Mouse (Mus musculus) ovary, adult 18-20 months (tissue): ENCODE data around the gene Smyd1.

Experiments
- DNase-seq: peaks from one replicate; pipeline ENCODE4 v3.0.0; 2022; ENCODE audit warnings: low spot score, mixed read lengths

Gene Smyd1

DNA sequence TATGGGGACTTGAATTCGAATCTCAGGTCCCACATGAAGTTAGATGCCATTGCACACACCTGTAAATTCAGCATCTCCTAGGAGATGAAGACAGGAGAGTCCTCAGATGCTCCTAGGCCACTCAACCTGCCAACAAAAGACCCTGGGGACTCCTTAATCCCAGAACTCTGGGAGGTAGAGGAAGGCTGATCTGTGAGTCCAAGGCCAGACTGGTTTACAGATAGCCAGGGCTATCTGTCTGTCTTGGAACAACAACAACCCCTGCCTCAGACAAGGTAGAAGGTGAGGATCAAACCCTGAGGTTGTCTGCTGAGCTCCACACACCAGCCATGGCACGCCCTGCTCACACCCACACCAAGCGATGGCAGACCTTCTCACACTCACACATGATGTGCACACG, 62.9 kb downstream of the Smyd1 start:
- no peak for DNase-seq

DNA sequence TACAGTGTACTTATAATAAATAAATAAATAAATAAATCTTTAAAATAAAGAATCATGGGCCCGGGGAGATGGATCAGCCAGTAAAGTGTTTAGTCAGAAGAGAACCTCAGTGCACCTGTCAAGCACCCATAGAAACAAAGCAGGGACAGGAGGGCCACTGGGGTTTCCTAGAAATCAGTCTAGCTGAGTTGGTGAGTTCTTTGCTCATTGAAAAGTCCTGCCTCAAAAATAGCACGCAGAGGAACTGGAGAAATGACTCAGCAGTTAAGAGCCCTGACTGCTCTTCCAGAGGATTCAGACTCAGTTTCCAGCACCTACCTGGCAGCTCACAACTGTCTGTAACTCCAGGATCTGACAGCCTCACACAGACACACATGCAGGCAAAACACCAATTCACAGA, 63.5 kb downstream of the Smyd1 start:
- DNase-seq: no peak

DNA sequence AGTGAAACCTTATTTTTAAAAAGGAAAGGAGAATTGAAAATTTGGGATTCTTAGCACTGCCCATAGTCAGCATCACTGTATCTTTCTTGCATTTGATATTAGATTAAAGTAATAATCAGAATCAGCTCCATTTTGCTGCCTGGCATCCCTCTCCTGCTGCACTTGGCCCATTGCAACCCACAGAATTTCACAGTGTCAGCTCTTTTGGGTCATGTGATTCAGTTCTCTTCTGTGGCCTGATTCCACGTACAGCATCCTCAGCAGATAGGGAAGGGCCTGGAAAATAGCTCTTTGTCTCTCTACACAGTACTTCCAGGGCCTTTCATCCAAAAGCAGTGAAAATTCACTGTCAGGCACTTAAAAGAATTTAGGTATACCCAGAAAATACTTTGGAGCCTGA, 64.7 kb downstream of the Smyd1 start:
- DNase-seq: no peak

DNA sequence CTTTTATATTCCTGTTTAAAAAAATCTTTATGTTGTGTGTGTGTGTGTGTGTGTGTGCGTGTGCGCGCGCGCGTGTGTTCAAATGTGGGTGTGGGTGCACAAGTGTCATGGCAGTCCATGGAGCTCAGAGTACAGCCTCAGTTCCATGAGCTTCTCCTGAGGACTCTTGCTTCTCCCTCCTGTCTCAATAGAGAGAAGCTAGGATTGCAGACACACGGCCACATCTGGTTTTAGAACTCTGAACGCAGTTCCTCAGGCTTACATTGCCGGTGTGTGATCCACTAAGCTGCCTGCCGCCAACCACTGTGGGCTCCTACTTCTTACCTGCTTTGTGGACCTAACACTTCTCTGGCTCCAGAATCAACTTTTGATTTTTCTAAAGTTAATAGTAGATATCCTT, 65.9 kb downstream of the Smyd1 start:
- no peak for DNase-seq

DNA sequence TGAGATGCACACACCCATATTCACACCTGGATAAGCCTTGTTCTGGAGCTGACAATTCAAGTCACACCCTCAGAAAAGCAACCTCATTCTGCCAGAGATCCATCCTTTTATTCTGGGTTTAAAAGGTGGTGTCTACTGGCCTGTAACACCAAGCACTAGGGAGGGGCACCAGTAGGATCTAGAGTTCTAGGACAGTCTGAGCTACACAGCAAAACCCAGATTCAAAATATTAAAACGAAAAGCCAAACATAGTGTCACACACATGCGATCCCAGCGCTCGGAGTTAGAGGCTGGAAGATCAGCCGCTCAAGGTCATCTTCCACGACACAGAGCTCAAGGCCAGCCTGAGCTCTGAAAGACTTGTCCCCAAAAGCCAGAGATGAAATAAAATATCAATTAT, 67.6 kb downstream of the Smyd1 start:
- DNase-seq: no peak

DNA sequence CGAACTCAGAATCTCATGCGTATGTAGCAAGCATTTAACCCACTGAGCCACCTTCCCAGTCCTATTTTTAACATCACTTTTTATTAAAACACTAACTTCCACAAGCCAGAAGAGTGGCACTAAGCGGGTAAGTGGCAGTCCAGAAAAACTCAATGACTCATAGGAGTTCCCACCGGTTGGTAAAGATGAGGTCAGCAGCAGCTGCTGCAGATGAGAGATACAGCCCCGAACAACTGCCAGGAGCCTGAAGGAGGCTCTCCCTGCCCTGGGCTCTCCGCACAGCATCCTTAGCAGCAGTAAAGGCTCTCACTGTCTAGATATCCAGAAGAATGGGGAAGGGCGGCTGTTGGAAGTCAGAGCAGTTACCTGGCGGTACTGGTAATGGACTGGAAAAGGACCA, 71.1 kb downstream of the Smyd1 start:
- DNase-seq: no peak

DNA sequence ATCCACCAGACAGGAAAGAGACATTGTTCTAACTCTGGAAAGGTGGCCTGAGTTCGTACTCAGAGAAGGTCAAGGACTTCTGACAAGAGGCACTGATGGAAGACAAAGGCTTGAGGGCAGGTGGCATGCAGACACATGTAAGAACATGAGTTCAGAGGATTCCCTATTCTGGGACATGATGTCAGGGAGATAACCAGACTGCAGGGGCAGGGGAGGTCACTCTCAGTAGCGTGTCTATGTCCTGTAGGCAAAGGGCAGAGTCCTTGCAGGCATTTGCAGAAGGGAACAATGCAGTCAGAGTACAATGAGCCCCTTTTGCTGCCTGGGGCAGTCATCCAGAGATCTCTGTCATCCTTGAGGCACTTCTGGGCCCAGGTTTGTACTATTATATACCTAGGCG, 72.4 kb downstream of the Smyd1 start:
- DNase-seq: no peak

DNA sequence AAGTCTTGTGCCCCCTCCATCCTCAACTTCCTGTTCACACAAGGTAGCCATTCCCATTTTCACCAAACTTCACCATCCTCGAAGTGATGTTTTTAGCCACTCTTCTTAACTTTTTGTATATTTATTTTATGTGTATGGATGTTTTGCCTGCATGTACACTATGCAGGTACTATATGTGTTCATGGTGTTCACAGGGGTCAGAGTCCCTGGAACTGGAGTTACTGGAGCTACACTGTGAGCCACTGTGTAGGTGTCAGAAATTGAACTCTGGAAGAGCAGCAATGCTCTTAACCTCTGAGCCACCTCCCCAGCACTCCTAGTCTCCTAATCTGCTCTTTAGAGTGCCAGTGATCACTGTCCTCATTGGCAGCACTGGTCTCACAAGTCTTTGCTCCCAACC, 73.6 kb downstream of the Smyd1 start:
- no peak for DNase-seq

DNA sequence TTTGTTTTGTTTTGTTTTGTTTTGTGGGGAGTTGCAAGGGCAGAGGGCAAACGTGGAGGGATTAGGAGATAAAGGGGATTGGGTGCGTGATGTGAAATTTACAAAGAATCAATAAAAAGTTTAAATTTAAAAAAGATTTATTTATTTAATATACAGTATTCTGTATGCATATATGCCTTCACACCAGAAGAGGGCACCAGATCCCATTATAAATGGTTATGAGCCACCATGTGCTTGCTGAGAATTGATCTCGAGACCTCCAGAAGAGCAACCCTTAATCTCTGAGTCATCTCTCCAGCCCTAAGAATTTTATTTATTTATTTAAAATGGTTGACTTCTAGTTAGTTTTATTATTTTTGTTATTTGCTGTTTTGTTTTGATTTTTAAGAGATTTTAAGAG, 78.8 kb downstream of the Smyd1 start:
- no peak for DNase-seq

DNA sequence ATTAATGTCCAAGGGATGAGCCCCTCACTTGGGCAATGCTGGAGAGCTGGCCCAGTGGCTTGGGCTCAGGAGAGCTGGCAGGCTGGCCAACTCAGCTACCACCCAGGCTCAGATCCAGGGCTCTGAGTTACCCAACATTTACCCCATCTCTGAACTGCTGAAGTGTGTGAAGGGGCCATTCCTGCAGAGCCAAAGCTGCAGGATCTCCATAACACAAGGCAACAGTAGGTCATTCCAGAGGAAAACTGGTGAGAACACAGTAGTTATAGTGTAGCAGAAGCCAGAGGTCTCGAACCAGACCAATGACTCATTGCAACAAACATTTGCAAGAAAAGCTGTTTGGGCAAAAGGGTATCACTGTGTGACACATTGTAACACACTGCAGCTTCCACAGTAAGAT, 79.2 kb downstream of the Smyd1 start:
- DNase-seq: no peak

DNA sequence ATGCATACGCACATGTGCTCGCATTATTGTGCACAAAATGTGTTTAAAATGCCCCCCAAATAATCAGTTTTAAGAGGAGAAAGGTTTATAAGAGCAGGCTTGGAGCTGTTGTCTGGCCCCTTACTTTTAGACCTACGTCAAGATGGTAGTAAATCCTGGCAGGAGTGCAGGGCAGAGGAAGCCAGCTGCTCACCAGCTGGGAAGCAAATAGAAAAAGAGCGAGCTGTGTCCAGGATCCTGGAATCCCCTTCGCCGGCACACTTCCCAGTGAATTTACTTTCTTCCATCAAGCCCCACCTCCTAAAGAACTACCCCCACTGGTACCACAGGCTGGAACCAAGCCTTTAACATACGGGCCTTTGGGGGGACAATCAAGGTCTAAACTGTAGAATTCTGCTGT, 81.2 kb downstream of the Smyd1 start:
- no peak for DNase-seq

DNA sequence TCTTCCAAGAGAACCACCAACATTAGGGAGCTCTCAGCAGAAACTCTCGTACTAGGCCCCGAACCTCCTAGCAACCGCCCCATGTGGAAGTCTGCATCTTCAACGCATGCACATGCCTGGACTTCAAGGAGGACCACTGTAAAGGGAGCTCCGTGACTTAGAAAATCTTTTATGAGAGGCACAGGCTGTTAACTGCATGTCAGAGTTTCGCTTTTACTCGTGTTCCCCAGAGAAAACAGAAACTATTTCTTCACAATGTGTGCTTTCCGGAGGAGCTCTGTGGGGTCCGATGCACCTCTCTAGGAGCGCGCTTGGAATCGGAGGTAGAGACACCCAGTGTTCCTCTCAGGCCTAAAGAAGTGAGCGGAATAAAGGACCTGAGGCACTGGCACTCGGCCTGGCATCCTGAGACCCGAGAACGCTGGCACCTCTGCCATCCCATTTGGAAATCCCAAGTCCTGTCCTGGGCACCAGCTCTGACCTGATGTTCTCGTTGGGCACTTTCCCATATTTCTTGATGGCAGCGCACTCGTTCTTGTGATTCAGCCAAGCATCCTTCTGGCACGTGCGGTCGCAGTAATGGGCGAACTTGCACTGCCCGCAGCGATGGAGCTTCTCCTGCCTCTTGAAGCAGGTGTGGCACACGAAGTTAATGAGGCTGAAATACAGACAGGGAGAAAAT, 82.8 kb downstream of the Smyd1 start:
- no peak for DNase-seq

DNA sequence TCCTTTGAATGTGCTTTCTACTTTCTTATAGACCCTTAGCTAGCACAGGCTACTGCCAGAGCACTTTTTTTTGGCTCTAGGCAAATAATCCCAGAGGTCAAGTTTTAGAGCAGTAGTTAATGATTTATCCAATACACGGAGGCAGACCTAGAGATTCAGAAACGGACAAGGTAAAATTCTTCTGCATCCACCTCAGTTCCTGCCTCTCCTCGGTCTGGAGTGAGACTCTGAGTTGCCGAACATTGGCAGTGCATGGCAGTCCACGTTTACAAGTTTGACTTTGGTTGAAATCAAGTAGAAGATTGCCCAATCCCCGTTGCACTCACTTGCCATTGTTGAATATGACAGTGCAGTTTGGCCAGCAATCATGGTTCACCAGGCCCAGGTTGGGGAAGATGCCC, 85.0 kb downstream of the Smyd1 start:
- DNase-seq: no peak

DNA sequence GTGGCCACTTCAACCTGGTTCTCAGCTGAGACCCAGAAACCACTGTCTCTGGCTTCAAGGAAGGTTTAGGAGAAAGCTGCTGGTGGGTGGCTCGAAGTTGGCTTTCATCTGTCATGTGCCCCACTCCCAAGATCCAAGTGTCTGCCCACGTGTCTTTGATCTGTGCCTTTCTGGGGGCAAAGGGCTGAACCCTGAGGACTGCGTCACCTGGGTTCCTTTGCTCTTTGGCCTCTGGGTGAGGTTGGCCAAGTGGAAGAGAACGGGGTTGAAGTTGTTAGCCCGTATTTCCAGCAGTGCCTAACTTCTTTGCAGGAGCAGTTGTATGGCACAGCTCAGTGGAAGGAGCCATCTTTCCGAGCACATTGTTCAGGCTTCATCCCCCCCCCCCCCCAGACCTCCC, 85.5 kb downstream of the Smyd1 start:
- no peak for DNase-seq

DNA sequence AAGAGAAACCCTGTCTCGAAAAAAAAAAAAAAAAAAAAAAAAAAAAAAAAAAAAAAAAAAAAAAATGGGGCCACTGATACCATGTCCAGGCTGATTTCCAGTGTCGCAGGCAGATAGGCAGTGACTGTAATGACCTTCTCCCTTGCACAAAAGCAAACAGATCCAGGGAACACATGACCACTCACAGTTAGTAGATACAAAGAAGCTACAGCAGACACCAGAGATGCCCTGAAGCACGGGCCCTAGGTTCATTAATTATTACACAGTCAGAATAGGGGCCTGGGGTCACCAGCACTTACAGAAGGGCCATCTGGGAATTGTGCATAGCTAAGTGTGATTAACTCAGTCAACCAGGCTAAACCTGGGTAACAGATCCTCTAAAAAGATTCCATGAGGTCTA, 86.1 kb downstream of the Smyd1 start:
- DNase-seq: no peak

DNA sequence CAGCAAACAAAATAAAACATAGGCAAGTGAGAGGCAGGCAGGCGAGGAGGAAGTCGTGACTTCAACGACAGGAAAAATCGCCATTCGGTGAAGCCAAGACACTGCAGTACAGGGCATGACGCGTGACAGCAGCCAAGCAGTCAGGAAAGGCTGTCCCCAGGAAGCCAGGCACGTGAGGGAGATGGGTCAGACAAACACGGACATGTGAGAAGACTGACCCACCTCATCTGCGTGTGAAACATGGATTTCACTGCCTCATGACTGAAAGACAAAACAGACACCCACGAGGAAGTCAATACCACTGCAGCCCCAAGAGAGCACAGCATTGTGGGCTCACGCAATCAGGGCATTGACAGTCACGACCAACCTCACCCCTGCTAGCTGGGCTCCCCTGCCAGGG, 86.9 kb downstream of the Smyd1 start:
- no peak for DNase-seq

DNA sequence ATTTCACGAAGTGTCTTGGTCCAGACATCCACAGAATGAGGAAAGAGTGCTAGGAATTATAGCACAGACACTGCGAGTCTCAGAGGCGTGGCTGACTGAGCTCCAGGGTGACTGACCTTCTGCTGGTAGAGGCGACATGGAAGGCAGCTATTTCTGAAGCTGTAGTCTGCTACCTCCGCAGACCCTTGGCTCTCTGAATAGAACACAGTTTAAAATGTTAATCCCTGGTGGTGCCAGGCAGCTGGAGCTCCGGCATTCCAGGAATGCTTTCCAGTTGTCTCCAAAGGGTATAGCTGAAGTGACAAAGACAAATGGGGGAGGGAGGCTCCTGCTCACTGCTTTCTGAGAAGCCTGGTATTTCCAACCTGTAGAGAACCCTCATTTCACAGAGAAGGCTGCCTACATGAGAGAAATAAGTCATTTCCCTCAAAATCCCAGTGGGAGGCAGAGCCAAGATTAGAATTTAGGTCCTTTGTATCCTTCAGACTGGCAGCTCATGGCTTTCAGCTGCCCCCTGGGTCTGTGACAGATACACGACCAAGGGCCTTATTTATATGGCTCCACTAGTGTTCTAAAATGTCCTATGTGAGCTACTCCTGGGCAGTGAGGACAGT, 94.8 kb downstream of the Smyd1 start:
- DNase-seq: no peak

DNA sequence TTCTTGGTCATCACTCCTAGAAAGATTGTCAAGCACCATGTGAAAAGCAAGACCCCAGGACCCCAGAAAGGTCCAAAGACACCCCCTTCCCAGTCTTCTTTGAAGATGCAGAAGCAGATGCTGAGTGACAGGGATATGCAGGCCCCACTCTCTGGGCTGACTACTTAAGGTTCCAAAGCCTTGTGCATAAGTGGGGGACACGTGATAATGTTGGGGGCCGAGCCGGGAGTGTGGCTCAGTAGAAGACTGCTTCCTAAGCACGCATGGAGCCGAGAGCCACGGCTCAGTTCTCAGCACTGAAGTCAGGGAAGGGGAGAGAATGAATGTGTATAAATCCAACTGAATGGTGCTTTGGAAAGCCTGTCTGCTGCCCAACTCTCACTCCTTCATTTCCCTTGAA, 95.5 kb downstream of the Smyd1 start:
- DNase-seq: no peak

DNA sequence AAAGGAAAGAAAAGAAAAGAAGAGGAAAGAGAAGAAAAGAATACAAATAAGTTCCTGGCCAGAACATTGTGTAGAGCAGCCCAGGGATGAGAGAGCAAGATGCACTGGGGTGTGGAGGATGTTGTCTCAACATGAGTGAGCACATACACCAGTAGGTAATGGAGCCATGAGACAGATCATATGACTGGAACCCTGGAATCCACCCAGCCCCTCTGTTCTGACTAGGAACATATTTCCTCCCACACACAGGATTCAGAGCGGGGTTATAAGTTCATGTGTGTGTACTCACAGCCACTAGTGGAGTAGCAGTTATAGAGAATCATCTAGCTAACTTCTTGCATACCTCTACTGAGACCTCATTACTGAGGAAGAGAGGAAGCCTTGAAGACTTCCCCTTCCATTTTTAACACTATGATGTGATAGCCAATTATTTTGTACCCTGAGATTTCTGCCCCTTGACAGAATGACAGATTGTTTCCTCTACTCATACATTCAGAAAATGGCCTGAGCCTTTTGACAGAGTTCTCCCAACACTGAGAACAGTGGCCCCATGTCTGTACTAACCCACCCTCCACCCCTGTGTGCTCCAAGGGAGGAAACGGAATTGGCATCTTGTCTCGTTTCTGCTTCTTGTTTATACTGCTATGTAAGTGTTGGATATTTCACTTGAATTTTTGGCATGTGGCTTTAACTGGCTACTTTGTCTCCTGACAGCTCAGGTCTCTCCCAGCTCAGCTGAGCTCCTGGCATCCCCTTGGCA, 97.7 kb downstream of the Smyd1 start:
- DNase-seq: no peak

DNA sequence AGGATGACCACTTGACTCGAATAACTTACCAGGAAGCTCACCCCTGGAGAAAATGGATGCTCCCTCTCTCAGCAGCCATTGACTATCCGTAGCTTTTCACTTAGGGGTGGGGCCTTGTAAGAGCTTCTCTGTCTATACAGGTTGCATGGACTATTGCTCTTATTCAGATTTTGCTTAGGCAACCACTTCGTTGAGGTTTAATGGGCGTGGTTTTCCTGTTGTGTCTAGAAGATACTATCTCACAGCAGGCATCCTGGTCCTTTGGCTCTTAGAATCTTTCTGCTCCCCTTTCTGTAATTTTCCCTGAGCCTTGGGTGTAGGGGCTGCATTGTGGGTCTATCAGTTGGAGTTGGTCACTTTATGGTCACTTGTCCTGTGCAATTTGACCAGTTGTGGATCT, 100.5 kb downstream of the Smyd1 start:
- no peak for DNase-seq

DNA sequence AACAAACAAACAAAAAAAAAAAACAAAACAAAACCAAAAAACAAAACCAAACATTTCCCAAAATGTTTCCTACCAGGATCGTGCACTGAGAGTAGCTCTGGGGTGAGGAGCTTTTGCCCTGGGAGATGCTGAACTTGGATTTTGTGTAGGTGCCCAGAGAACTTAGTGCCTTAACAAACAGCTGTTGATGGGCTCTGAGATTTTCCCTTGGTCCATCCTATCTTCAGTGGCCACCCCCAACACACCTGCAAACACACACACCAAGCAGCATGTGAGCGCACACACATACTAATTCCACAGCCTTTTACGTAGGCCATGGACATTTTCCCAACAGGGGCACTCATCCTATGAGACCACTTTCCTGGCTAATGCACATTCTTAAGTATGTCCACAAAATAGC, 109.6 kb downstream of the Smyd1 start:
- no peak for DNase-seq

DNA sequence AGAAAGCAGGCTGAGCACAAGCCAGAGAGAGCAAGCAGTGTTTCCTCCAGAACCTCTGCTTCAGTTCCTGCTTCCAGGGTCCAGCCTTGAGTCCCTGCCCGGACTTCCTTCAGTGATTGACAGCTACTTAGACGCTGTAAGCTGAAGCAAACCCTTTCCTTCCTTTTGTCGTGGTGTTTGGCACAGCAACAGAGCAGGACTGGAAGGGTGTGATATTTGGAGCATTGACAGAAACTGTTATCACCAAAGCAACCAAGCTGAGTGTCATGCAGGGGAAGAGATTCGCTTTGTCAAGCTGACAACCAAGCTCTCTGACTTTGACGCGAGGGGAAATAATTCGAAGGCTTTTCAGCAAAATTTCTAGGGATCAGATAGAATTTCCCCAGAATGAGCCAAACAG, 110.1 kb downstream of the Smyd1 start:
- DNase-seq: no peak

DNA sequence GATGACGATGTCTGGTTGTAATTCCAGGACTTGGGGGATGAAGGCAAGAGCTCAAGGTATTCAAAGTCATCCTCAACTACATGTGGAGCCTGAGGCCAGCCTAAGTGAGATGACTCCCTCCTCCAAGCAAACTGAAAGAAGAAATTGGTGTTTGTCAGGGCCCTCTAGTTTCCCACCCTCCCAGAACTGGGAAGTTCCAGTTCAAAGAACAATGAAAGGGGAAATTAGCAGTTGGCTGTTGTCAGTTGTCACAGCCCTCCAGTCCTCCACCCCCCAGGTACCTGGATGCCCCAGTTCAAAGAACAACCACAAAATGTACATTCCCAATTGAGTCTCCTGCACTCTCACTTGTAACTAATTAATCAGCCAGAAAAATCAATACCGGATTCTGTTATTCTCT, 113.3 kb downstream of the Smyd1 start:
- no peak for DNase-seq

DNA sequence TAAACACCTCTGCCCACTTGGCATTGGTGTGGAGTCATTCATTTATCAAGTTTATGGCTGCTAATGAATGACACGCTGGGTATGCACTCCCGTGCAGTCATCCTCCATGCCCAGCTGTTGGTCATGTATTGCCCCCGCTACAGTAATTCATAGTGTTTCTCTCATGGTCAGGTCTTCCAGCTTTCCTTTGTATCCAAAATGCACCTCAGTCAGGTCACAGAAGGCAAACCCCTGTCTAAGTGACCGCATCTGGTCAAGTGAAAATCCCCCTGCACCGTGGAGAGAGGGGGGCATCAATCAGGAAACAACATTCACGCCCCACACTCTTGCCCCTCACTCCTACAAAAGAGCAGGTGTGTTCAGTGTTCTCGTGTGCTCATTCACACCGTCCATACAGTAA, 117.9 kb downstream of the Smyd1 start:
- no peak for DNase-seq
